Mouse (Mus musculus) adrenal gland, postnatal 10 days (tissue): Measurements from ENCODE around the gene Ppp1r2. TPM values are rescaled to one million over a fixed set of nuclear protein-coding genes. Genes with fewer than 3 reads are reported as not detected.

Experiments
- DNase-seq: peaks from one replicate; pipeline ENCODE4 v3.0.0; 2021; ENCODE audit warnings: mixed read lengths
- total RNA-seq, 2 experiments: library from RNA; stranded (reverse); gene quantifications; 2 replicates each; pipeline ENCODE4 v1.2.3; 2021

The Ppp1r2 gene
- total RNA-seq, 2 experiments from 2014 or later, result 82.3 to 87.5 TPM

- DNase-seq, result no peak
Measured at GRCm38 (mm10) chr16:31290751-31291365, 15.8 kb upstream of the Ppp1r2 start.

- DNase-seq, result peak; percentile 86
Measured at GRCm38 (mm10) chr16:31290281-31290680, 15.2 kb upstream of the Ppp1r2 start.

- DNase-seq, result no peak
Measured at GRCm38 (mm10) chr16:31287712-31288111, 12.6 kb upstream of the Ppp1r2 start.

- DNase-seq, result no peak
Measured at GRCm38 (mm10) chr16:31286801-31287488, 11.9 kb upstream of the Ppp1r2 start.

DNA sequence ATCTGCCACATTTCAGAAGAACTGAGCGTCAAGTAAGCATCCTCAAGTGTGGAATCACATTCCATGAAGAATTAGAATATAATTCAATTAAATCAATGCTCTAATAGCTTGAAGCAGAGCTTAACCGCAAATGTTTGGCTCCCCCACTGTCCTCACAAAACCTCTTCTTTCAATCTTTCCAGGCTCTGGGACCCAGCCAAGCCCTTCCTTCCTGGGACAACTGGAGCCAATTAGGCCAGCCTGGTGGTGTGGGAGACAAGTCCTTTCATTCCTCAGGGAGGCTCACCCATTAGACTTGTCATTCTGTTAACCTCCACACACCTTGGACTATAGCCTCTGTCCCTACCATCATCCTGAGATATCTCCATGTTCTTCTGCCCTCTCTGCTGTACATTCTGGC, 6.9 kb upstream of the Ppp1r2 start:
- DNase-seq, result peak; percentile 64

DNA sequence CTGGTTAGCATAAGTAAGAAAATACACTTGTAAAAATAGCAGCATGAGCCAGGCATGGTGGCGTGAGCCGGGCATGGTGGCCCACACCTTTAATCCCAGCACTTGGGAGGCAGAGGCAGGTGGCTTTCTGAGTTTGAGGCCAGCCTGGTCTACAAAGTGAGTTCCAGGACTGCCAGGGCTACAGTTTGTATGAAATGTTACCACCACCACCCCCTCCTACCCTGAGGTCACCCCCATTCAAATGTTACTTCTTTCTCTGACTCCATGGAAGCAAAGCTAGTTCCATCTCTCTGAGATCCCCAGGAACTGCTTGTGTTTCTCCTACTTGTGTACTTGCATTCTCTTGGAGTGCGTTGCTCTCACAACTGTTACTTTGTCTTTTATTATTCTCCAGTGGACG, 5.1 kb upstream of the Ppp1r2 start:
- no peak for DNase-seq

DNA sequence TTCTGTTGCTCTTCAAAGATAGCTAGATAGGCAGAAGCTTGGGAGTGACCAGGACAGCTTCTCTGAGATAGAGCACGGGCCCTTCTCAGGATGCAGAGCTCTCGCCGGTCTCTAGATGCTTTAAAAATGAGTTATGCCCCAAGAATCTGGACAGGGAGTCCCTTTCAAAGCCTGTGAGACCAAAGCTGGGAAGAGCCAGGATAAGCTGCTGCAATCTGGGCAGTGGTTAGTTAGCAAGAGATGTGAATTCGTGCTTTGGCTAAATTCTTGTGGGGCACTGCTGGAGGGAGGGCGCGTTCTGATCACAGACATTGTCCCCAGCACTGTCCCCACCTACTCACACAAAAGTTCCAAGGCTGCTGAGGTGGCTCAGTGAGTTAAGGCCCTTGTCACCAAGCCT, 3.5 kb upstream of the Ppp1r2 start:
- no peak for DNase-seq

DNA sequence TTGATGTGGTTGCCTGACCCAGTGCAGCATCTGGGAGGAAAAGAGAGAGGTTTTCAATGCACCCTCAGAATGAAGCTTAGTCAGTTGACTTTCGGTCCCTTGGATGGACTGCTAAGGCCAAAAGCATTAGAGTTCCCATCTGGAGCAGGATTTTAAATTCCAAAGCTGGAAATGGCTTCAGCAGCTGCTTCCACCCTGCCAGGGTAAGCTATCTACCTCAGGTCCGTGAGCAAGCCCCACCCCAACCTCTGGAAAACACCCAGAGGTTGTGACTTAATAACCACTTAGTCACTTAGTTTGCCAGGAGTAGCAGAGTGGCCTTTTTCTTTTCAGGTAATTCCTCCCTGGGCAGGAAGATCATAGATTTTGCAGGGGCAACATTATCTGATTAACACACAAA, 3.0 kb upstream of the Ppp1r2 start:
- DNase-seq, result no peak

DNA sequence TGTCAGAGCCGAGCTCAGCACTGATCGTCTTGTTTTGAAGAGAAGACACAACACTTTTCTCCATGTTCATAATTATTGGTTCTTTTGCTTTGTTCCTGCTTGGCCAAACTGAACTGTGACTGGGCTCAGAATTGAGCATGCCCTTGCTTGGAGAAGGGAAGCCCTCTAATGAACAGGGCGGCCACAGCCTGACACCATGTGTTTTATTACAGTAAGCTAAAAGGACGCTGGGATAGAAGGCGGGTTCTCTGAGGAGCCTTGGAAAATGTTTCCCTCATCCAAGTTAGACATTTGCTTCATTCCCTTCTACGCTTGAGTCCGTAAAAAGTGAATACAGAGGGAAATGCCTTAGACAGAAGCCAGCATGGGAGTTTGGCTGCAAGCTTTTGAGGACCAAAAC, 1.9 kb upstream of the Ppp1r2 start:
- DNase-seq, result no peak

- DNase-seq, result peak; percentile 79
Measured at GRCm38 (mm10) chr16:31276539-31276938, 1.5 kb upstream of the Ppp1r2 start.

DNA sequence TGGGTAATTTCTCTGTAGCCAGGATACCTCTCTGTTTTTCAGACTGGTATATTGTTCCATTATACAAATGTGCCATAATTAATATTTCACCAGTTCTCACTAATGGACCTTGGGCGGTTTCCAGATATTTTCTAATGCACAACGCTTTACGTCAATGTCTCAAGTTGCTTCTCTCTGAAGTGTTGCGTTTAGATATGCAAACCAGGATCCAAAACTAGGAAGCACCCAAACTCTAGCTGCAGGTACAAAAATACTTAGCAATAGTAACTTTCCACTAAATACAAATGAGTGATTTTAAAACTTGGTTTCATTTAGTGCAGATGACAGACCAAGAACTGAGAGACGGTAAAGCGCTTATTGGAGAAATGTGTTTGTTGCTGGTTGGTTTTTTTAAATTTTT, 993 bp downstream of the Ppp1r2 start:
- no peak for DNase-seq

- DNase-seq, result no peak
Measured at GRCm38 (mm10) chr16:31266692-31267091, 8.4 kb downstream of the Ppp1r2 start.

DNA sequence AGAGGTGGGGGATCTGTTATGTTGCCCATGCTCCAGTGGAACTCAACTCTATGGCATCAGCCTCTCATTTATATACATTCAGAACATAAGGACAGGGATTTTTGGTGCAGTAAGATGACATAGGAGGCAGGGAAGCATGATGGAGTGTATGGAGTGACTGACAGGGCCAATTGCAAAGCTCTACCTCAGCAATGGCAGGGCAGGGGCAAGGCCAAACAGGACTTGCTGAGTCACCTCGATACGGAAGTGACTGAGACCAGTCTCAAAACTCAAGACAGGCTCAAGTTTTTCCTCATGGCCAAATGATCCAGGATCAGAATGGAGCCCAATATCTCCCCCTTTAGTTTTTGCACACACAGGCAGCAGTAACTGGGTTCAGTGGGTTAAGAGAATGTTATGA, 18.9 kb downstream of the Ppp1r2 start:
- DNase-seq, result no peak

DNA sequence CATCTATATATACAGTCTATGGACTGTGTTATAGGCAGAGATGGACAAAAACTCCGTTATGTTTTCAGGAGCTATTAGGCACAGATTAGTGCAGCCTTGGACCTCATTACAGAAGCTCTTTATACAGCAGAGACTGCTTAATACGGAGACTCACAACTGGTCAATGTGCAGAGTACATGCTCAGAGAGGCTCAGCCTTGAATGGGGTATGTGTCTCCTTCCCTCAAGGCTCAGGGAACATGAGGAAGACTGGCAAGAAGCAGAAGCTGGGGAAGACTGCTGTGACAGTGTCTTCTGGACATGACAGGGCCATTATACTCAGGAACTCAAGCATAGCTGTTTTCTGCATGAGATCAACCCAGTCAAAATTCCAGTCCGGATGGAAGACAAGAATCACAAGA, 19.4 kb downstream of the Ppp1r2 start:
- DNase-seq, result no peak

GRCm38 (mm10) chr16:31249401-31249800, 25.7 kb downstream of the Ppp1r2 start:
- DNase-seq, result no peak

- DNase-seq, result no peak
Measured at GRCm38 (mm10) chr16:31248717-31249116, 26.4 kb downstream of the Ppp1r2 start.

DNA sequence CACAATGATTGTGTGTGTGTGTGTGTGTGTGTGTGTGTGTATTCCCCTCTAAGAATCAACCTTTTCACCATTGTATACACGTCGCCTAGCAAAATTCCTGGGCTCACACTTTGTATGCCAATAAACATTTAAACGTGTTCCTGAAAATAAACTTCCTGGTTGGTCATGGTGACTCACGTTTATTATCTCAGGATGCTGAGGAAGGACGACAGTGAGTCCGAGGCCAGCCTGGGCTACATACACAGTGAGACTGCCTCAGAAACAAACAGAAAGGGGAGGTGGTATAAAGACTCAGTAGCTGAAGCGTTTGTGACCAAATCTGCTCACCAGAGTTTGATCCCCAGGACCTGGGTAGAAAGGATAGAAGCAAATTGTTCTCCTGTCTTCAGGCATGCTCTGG, 27.6 kb downstream of the Ppp1r2 start:
- DNase-seq, result no peak

GRCm38 (mm10) chr16:31244053-31244452, 31.0 kb downstream of the Ppp1r2 start:
- DNase-seq, result no peak

- DNase-seq, result no peak
Measured at GRCm38 (mm10) chr16:31241433-31241832, 33.6 kb downstream of the Ppp1r2 start.

- no peak for DNase-seq
Measured at GRCm38 (mm10) chr16:31240569-31240968, 34.5 kb downstream of the Ppp1r2 start.

DNA sequence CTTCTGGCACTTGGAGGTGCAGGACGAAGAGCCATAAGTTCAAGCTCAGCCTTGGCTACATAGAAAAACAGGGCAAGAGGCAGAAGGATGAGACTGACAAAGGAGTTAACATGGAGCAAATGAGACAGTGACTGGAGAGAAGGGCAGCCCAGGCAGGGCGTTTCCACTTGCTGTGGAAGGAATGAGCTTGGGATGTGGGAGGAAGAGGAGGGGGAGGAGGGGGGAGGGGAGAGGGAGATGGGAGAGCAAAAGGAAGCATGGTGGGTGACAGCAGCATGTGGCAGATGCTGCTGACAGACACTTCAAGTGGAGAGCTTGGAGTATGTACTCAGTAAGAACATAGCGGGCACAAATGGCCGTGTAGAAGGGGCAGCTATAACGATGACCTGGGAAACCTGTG, 36.8 kb downstream of the Ppp1r2 start:
- DNase-seq, result no peak

GRCm38 (mm10) chr16:31235457-31236310, 39.4 kb downstream of the Ppp1r2 start:
- peak; percentile 32 for DNase-seq

DNA sequence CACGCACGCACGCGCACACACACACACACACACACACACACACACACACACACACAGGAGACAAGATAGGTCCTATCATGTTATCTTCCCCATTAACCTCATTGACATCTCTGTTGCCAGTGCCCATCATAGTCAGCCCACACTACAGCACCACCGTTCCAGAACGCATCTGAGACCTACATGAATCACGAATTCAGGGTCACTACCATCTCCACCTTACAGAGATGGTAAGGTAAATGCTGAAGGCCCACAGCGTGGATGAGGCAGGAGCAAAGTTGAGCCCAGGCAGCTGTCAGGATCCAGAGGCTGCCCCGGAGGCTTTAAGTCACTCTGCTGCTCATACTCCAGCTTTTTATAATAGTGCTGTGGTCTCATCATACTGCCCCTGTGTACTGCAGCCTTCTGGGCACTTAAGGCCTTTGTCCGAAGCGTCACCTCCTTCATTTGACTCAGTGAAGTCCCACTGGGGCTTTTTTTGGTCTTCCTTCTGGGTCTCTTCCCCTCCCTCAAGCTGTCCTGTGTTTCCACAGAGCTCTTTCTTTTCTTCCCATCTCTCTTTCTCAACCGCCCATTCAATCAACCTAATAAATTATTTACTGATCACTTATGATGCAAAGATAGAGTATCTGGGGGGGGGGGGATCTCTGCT, 40.1 kb downstream of the Ppp1r2 start:
- DNase-seq, result no peak
